Mouse (Mus musculus) heart, postnatal 0 days (tissue): ENCODE measurements around the gene Lhfpl2.

Experiments
- CTCF ChIP-seq: IDR thresholded peaks from 2 replicates; pipeline ENCODE4 v1.5.1; 2016; ENCODE audit warnings: antibody characterized with exemption, control low read depth, low read depth
- EP300 ChIP-seq: IDR thresholded peaks from 2 replicates; pipeline ENCODE4 v1.6.1; 2016; ENCODE audit warnings: antibody characterized with exemption, low read depth

DNA sequence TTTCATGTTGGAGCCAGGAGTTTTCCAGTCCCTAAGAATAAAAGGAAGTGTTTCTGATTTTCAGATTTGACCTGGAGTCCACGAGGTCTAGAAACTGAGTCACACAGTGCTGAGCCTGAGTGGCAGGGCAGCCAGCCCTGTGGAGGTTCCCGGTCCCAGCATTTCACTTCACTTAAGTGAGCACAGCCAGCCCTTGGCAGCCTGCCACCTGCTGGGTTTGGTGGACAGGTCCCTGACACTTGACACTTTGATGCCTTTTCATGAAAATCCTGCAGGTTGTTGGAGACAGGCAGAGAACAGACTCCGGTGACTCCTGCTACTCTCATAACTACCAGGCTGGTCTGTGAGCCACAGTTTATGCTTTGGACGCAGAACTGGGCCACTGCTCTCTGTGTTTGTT lies 57.9 kb downstream of the Lhfpl2 start:
- TF ChIP-seq CTCF (no peak), EP300 (no peak)
